Mouse (Mus musculus) E14TG2a.4 (cell line): ENCODE data around the gene Ybx2.

Source experiments
- CTCF ChIP-seq: conservative IDR thresholded peaks from 2 replicates; pipeline ENCODE4 v1.5.1; 2014; ENCODE audit warnings: low read length
- NANOG ChIP-seq: IDR thresholded peaks from 2 replicates; pipeline ENCODE4 v1.6.1; 2014; ENCODE audit warnings: borderline replicate concordance, low read length, mixed read lengths
- POU5F1 ChIP-seq: IDR thresholded peaks from 2 replicates; pipeline ENCODE4 v1.6.1; 2014; ENCODE audit warnings: low read length, borderline replicate concordance

DNA sequence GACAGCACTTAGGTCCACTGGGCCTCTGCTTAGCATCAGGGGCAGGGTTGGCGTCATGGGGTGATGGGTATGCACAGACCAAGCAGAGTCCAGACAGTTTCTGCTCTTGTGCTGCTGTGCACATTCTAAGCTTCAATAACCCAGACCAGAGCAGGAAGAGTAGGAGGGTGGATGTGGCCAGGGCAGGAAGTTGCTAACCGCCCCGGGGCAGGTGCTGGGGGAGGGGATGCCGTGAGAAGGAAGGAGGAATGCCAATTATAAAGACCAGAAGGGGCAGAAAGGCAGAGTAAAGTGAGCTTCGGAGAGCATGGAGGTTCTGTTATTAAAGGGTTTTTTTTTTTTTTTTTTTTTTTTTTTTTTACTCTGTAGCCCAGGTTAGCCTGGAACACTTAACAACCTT lies 40.9 kb upstream of the Ybx2 start:
- no peak for TF ChIP-seq CTCF
- TF ChIP-seq NANOG: no peak
- no peak for TF ChIP-seq POU5F1
